Mouse (Mus musculus) Muller cell, postnatal 12 days (primary cell): ENCODE measurements around the gene Poln.

ENCODE experiments used
- DNase-seq: peaks from one replicate; pipeline ENCODE4 v3.0.0-alpha.2; 2015; ENCODE audit errors: inconsistent ontology term

Gene Poln

GRCm38 (mm10) chr5:33994671-33995625 lies 174.3 kb downstream of the Poln start:
- DNase-seq = peak; percentile 40

GRCm38 (mm10) chr5:33983309-33984121 lies 185.7 kb downstream of the Poln start, which contains the start of gene Gm1673:
Gm1673 (plus strand) TSS chr5:33983433.
- DNase-seq = peak; percentile 88

- DNase-seq = peak; percentile 29
Measured at GRCm38 (mm10) chr5:33982731-33983259, 186.5 kb downstream of the Poln start.

GRCm38 (mm10) chr5:33976267-33976666 lies 193.0 kb downstream of the Poln start:
- no peak for DNase-seq

- DNase-seq = no peak
Measured at GRCm38 (mm10) chr5:33974736-33975135, 194.5 kb downstream of the Poln start.

GRCm38 (mm10) chr5:33959382-33959781 lies 209.9 kb downstream of the Poln start:
- DNase-seq = no peak
